Mouse (Mus musculus) liver, embryonic 14.5 days (tissue): ENCODE results near the gene Qrich1. TPM values are rescaled to one million over a fixed set of nuclear protein-coding genes. Genes with fewer than 3 reads are reported as not detected.
A peak's percentile ranks its signal among the peaks of the same experiment; 100 is the strongest.

Source experiments
- ATAC-seq: fragments of 200-750 bp; cut with Nextera tagmentation; 2 replicates; pipeline ENCODE4 v1.8.0; 2017; ENCODE audit warnings: moderate number of reproducible peaks, mild to moderate bottlenecking, moderate library complexity; ENCODE audit not compliant: insufficient read depth
- DNase-seq, 3 experiments: peaks; one replicate each; pipeline ENCODE4 v3.0.0-alpha.2; 2012 to 2013; ENCODE audit warnings: low read depth in 3 of 3, low spot score in 3 of 3
- H3K27ac ChIP-seq: fragments of 300-500 bp; sonication (generic); 2 replicates; pipeline ENCODE4 v1.5.1; 2014; ENCODE audit warnings: moderate library complexity, mild to moderate bottlenecking, control low read depth, inconsistent platforms
- H3K27me3 ChIP-seq: fragments of 300-500 bp; sonication (generic); 2 replicates; pipeline ENCODE4 v1.6.1; 2014; ENCODE audit warnings: mild to moderate bottlenecking, low read length, moderate library complexity; ENCODE audit not compliant: control insufficient read depth, insufficient read depth
- H3K36me3 ChIP-seq: fragments of 300-500 bp; sonication (generic); replicated peaks from 2 replicates; pipeline ENCODE4 v1.6.1; 2014; ENCODE audit warnings: low read depth; ENCODE audit not compliant: control insufficient read depth, insufficient read depth
- H3K4me1 ChIP-seq, 2 experiments: fragments of 200-500 bp in 1 of 2; fragments of 300-500 bp in 1 of 2; sonication (generic) in 1 of 2; replicated peaks; 2 replicates each; pipeline ENCODE4 v1.6.1; 2012 to 2014; ENCODE audit warnings: antibody characterized with exemption in 1 of 2, inconsistent platforms in 1 of 2, low read length in 1 of 2; ENCODE audit not compliant: control insufficient read depth in 2 of 2, insufficient read depth in 2 of 2
- H3K4me2 ChIP-seq: fragments of 300-500 bp; sonication (generic); 2 replicates; pipeline ENCODE4 v1.6.1; 2014; ENCODE audit warnings: low read depth, mild to moderate bottlenecking, control low read depth, moderate library complexity
- H3K4me3 ChIP-seq, 2 experiments: fragments of 200-500 bp in 1 of 2; fragments of 300-500 bp in 1 of 2; sonication (generic) in 1 of 2; 2 replicates each; pipeline ENCODE4 v1.5.1; 2012 to 2014; ENCODE audit warnings: low read depth in 2 of 2, low read length in 2 of 2, mild to moderate bottlenecking in 2 of 2, control low read depth in 1 of 2, inconsistent platforms in 1 of 2, moderate library complexity in 1 of 2; ENCODE audit not compliant: insufficient read depth in 1 of 2
- H3K9ac ChIP-seq: fragments of 300-500 bp; sonication (generic); replicated peaks from 2 replicates; pipeline ENCODE4 v1.6.1; 2014; ENCODE audit warnings: mild to moderate bottlenecking, control low read depth, moderate library complexity
- H3K9me3 ChIP-seq: fragments of 300-500 bp; sonication (generic); 2 replicates; pipeline ENCODE4 v1.6.1; 2016; ENCODE audit warnings: low read length, mixed read lengths; ENCODE audit not compliant: control insufficient read depth
- CTCF ChIP-seq: IDR thresholded peaks from 2 replicates; pipeline ENCODE4 v1.5.1; 2016; ENCODE audit warnings: antibody characterized with exemption, low read depth, control low read depth
- EP300 ChIP-seq: IDR thresholded peaks from 2 replicates; pipeline ENCODE4 v1.6.1; 2016; ENCODE audit warnings: antibody characterized with exemption, low read depth
- WGBS: fragments of 180-500 bp; shearing (Covaris S2); extraction: QIAGEN DNeasy Blood & Tissue Kit; methylation state at CpG from one replicate; pipeline ENCODE4 v1.1.7; 2014; ENCODE audit not compliant: insufficient replicate concordance; 5-methylcytosine and 5-hydroxymethylcytosine counted together
- polyA plus RNA-seq, 2 experiments: library from polyadenylated mRNA; depleted of rRNA in 1 of 2; stranded (reverse) in 1 of 2; unstranded in 1 of 2; fragments of >200 nt; fragmentation: Nextera tagmentation in 1 of 2; extraction: Ambion mirVana in 1 of 2; gene quantifications; 2 replicates each; pipeline versions ENCODE4 v1.2.1 to v1.2.3; 2012 to 2014

Gene Qrich1
- polyA plus RNA-seq, 2 experiments = 39.8 to 40.6 TPM

- 88% methylated on average over 20 of the region's 20 CpGs for WGBS
- H3K4me1 ChIP-seq = peaks cover 7 to 8% of the 10 kb centered on the region in 2 experiments
- DNase-seq (no peak), ATAC-seq (no peak)
- TF ChIP-seq EP300 = no peak
- no peak for TF ChIP-seq CTCF
- H3K4me2 ChIP-seq = no peak overlapping the region
- no peak overlapping the region for H3K27ac ChIP-seq
- no peak overlapping the region for H3K9ac ChIP-seq
- H3K36me3 ChIP-seq = peaks cover 19% of the 10 kb centered on the region
- no peaks in the 10 kb centered on the region for H3K9me3 ChIP-seq
- H3K4me3 ChIP-seq = no peak overlapping the region
- H3K27me3 ChIP-seq = no peaks in the 10 kb centered on the region
Observed at GRCm38 (mm10) chr9:108489215-108489614, 27.4 kb upstream of the Qrich1 start.

DNA sequence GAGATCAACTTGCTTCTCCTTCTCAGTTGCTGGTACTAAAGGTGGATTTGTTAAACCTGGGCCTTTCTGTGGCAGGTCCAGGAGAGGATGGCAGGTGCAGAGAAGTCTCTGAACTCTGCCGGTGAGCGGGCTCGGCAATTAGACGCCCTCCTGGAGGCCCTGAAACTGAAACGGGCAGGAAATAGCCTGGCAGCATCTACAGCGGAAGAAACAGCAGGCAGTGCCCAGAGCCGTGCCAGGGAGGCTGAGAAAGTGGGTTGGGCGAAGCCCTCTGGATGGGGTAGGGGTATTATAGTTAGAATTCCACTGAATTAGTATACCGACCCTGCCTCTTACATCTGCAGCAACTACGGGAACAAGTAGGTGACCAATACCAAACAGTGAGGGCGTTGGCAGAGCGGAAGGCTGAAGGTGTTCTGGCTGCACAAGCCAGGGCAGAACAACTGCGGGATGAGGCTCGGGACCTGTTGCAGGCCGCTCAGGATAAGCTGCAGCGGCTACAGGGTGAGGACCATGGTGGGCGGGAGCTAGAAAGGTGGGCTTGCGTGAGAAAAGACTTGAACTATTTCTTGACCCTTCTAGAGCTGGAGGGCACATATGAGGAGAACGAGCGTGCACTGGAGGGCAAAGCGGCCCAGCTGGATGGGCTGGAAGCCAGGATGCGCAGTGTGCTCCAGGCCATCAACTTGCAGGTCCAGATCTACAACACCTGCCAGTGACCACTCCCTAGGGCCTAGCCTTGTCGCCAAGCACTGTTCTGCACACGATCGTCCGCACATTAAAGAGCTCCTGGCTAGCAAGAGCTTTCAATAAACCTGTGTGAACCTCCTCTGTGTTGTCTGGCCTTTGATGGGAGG lies 26.7 kb upstream of the Qrich1 start:
- 67% methylated on average over 26 of the region's 26 CpGs for WGBS
- Histone ChIP-seq H3K27ac (peak overlapping the region; percentile 82), H3K27me3 (no peaks in the 10 kb centered on the region), H3K4me1 (peaks cover 7 to 8% of the 10 kb centered on the region in 2 experiments), H3K4me3 (peak overlapping the region; percentile 77 to 82), H3K9me3 (no peaks in the 10 kb centered on the region), H3K36me3 (peaks cover 26% of the 10 kb centered on the region), H3K9ac (peak overlapping the region; percentile 86), H3K4me2 (peak overlapping the region; percentile 90)
- ATAC-seq (no peak), DNase-seq (no peak)
- no peak for TF ChIP-seq EP300
- TF ChIP-seq CTCF = no peak

- Histone ChIP-seq H3K9me3 (no peaks in the 10 kb centered on the region), H3K27ac (peak within 1 kb of the TSS; percentile 82), H3K4me1 (peaks cover 7 to 8% of the 10 kb centered on the region in 2 experiments), H3K4me3 (peak within 1 kb of the TSS; percentile 77 to 82), H3K4me2 (peak within 1 kb of the TSS; percentile 90), H3K27me3 (no peaks in the 10 kb centered on the region), H3K9ac (peak within 1 kb of the TSS; percentile 86), H3K36me3 (peaks cover 34% of the 10 kb centered on the region)
- DNase-seq (peak; percentile 90 to 91 (median 91)), ATAC-seq (peak; percentile 91)
- TF ChIP-seq CTCF (0 out of 2 replicates have a peak, but pooled peaks have one; percentile 3), EP300 (no peak)
- 1% methylated on average over 69 of the region's 69 CpGs for WGBS
Observed at GRCm38 (mm10) chr9:108490559-108491285, 25.9 kb upstream of the Qrich1 start, which contains the start of gene Usp19. Usp19 (plus strand) TSS chr9:108490602.

- Histone ChIP-seq H3K9ac (peak overlapping the region; percentile 86), H3K9me3 (no peaks in the 10 kb centered on the region), H3K4me1 (peaks cover 7 to 8% of the 10 kb centered on the region in 2 experiments), H3K27ac (peak overlapping the region; percentile 82), H3K36me3 (peaks cover 39% of the 10 kb centered on the region), H3K4me2 (peak overlapping the region; percentile 90), H3K27me3 (no peaks in the 10 kb centered on the region), H3K4me3 (peak overlapping the region; percentile 77 to 82)
- no peak for DNase-seq
- WGBS = 3% methylated on average over 12 of the region's 12 CpGs
- no peak for TF ChIP-seq EP300
- no peak for TF ChIP-seq CTCF
- no peak for ATAC-seq
Observed at GRCm38 (mm10) chr9:108491286-108491580, 25.4 kb upstream of the Qrich1 start.

DNA sequence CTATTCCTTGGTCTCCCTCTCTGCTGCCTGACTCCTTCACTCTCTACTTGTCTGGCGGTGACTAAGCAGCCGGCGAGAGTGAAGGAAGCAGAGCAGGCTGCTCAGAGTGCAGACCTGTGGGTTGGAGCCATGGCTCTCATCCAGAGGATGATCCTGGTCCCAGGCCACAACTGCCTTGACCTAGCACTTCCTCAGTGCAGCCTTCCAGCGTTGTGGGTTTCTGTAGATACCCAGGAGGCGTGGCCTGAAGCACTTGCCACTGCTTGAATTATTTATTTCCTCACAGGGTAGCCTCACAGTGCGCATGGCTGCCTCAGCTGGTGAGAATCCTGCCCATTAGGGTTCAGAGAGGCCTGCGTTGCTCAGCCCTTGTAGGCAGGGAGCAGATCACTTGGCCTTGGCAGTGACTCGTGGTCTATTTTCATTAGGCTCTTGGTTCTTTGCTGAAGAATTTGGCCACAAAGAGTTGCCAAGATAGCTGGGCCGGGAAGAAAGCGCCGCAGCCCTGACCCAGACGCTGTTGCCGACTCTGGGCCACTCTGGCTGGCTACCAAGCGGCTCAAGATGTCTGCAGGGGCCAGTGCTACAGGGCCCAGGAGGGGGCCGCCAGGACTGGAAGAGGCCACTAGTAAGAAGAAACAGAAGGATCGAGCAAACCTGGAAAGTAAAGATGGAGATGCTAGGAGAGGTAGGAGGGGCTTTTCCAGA lies 24.4 kb upstream of the Qrich1 start:
- Histone ChIP-seq H3K4me2 (peak overlapping the region; percentile 90), H3K36me3 (peaks cover 48% of the 10 kb centered on the region), H3K4me3 (peak overlapping the region; percentile 77 to 82), H3K9ac (peak overlapping the region; percentile 86), H3K27ac (peak overlapping the region; percentile 82), H3K27me3 (no peaks in the 10 kb centered on the region), H3K9me3 (no peaks in the 10 kb centered on the region), H3K4me1 (peaks cover 7 to 8% of the 10 kb centered on the region in 2 experiments)
- ATAC-seq (no peak), DNase-seq (no peak)
- WGBS = 67% methylated on average over 16 of the region's 16 CpGs
- TF ChIP-seq CTCF (no peak), EP300 (no peak)
